Mouse (Mus musculus): ENCODE data around the gene Gm16181.

Gene Gm16181

GRCm38 (mm10) chr17:35269653-35270347, 49.2 kb downstream of the Gm16181 start:
- no peak for DNase-seq (ENCODE audit: low read depth, low spot score)

GRCm38 (mm10) chr17:35272249-35272648, 51.6 kb downstream of the Gm16181 start:
- DNase-seq (ENCODE audit: low read depth, low spot score), result no peak
